Mouse (Mus musculus) spleen, adult 2 months (tissue): Measurements from ENCODE around the gene Supt6.

Source experiments
- CTCF ChIP-seq: fragments of 200-500 bp; IDR thresholded peaks from 2 replicates; pipeline ENCODE4 v1.5.1; 2011; ENCODE audit warnings: mild to moderate bottlenecking, inconsistent platforms; ENCODE audit not compliant: insufficient read depth, insufficient read length, insufficient replicate concordance; ENCODE audit errors: extremely low read depth
- POLR2A ChIP-seq: fragments of 200-500 bp; IDR thresholded peaks from 2 replicates; pipeline ENCODE4 v1.6.1; 2011; ENCODE audit warnings: low read depth, low read length, inconsistent platforms

GRCm38 (mm10) chr11:78245261-78245626, 543 bp downstream of the Supt6 start:
- no peak for TF ChIP-seq POLR2A
- TF ChIP-seq CTCF: no peak
